Mouse (Mus musculus) forelimb bud, embryonic 11.5 days (tissue): Measurements from ENCODE around the gene Gm17387.
"Not testable (repeated sequence)": the region's sequence is repeated elsewhere in the genome, so short reads cannot be mapped to it uniquely, and the experiment has no call there.

Experiments used
- DNase-seq: peaks from one replicate; pipeline ENCODE4 v3.0.0-alpha.2; 2012; ENCODE audit warnings: low read depth, low spot score

Gm17387 gene

DNA sequence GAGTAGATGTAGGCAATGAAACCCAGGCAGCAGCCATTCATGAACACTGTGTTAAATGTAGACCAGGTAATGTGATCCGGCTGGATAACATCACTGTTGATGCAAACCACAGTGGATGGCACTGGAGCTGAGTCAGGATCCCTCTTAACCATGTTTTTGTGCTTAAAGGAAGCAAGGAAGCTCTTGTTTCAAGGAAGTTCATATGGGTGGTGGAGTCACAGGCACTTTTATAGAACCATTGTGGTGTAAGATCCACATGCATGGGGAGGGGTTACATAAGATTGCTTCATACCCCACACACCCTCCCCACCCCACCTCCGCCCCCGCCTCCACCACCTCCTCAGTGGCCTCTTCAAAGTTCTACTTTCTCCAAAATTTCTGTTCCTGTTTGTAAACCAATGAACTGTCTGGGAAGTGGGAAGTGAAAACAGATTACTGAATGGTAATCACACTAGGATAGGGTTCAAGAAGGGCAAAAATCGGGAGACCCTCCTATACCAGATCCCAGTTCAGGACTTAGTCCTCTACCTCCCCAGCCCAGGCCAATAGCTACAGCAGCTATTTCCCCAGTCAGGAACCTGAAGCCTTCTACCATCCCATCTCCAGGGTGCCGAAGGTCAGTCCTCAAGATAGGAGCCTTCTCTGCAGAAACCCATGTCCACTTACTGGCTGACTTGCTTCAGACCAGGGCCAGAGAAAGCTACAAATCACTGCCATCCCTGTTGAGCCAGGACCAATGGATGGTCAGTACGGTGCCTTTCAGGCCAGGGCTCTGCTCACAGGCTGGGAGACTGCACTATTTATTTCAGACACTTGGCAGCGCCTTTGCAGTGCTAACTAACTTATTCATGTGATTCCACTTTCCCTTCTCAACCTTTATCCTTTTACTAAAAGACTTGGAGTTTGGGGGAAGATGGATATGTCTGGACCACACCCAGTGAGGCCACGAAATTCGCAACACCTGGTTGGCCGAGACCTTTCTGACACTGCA lies 11.9 kb upstream of the Gm17387 start:
- no peak for DNase-seq

DNA sequence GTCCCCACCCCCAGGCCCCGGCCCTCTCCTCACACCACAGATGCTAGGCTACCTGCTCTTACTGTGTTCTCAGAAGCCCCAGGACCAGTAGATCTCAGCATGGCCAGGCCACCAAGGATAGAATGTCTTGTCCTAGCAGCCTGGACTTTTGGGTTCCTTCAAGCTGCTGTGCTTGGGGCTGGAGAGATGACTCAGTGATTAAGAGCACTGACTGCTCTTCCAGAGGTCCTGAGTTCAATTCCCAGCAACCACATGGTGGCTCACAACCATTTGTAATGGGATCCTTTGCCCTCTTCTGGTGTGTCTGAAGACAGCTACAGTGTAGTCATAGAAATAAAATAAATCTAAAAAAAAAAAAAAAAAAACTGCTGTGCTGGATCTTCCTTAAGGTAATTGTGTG lies 11.1 kb upstream of the Gm17387 start, which contains the start of gene Ifitm6:
Gene Ifitm6, minus strand, starts transcription at position 101 of the 400 bp plus-strand sequence.
- not testable (repeated sequence) for DNase-seq

DNA sequence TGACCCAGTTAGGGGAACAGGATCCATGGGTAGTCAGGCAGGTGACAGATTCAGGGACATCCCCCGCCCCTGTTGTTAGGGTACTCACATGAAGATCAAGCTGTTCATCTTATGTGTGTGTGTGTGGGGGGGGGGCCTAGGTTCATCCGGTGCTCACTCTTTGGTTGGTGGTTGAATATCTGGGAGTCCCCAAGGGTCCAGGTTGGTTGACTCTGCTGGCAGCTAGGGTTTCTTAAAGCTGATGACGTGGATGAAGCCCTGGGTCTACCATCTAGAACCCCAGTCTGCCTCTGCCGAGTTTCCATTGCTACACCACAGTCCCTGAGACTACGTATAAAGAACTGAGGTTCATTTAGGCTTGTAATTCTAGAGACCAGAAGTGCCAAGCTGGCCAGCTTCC lies 9.9 kb upstream of the Gm17387 start:
- no peak for DNase-seq

DNA sequence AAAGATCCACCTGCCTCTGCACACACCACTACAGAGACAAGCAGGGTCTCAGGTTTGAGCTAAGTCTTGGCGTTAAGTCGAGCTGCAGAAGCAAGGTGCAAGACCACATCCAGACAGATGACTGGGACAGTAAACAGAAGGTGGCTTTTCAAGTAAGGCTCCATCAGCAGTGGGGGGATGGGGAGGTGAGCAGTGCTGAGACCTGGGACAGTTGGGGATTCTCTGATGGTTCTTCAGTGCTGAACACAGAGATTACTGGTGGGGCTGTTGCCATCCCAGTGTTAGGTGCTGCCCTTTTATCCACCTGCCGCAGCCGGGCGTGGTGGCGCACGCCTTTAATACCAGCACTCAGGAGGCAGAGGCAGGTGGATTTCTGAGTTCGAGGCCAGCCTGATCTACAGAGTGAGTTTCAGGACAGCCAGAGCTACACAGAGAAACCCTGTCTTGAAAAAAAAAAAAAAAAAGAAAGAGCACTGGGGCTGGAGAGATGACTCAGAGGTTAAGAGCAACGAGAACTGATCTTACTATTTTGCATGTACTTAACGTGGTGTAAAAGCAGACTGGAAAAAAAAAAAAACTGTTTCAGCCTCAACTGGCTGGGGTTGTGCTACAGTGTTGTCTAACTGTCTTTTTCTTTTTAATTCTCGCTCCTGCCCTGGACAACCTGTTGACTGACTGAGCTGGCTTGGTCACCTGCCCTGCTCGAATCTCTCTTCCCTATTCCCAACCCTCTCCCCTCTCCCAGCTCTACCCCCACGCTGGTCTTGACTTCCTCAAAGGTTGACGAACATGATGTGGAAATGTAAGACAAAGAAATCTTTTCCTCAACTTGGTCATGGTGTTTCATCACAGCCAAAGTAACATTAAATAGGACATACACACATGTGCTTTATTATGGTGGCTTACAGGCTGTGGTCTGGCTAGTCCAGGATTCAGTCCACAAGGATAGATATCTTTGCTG lies 7.2 kb upstream of the Gm17387 start:
- DNase-seq, result no peak

DNA sequence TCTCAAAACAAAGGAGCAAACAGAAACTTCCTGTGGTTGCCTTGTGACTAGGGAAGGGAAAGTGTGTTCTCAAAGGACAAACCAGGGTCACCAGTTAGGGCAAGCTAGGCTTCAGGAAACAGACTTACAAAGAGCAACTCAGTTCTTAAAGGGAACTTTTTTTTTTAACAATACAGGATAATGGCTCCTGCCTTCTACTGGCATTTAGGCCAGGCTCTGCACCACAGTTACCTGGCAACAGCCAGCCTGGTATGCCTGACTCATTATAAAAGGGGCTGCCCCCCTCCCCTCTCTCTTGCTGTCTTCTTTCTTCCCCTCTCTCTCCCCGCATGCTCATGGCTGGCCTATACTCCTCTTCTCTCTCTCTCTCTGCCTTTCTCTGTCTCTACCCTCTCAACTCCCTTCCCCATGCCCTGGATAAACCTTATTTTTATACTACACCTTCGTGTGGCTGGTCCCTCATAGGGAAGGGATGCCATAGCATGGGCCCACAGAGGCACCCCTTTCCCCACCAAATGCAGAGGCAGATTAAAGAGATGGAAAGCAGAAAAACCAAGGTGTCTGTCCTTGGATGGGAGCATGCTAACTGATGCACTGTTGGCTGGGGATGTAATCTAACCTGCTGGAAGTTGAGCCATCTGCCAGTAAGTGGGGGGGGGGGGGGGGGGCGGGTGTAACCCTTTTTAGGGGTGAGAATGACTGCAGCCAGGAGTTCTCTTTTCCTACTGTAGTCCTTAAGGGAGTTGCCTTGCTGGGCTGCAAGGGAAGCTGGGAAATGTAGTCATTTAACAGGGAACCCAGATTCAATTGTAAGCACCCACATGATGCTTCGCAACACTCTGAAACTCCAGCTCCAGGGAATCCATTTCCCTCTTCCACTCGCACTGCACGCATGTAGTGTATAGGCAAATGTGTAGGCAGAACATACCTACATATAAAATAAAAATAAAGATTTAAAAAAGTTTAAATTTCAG lies 3.8 kb upstream of the Gm17387 start:
- DNase-seq, result no peak

DNA sequence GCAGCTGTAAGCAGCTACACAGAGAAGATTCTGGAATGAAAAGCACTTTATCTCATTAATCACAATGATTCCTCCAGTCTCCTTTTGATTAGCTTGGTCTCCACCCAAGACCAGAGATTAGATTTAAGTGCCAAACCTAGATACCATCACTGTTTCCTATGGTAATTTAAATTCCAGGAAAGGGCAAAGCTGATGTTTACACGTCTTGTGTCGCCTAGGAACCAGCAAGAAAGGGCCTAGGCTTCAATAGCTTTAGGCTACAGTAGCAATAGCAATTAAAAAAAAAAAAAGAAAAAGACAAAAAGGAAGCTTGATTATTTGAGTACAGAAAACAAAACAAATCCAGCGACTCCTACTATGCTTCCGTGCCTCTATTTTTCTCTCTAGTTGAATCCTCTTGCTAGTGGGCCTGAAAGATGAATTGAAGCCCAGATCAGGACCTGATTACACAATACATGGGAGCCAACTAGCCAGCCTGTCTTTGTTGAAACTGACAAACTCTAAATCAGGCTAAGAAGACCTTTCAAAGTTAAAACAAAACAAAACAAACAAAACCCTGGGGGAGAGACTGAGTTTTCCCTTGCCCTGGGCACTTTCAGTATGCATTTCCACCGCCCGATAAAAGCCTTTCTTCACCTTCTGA lies 2.7 kb upstream of the Gm17387 start:
- no peak for DNase-seq

DNA sequence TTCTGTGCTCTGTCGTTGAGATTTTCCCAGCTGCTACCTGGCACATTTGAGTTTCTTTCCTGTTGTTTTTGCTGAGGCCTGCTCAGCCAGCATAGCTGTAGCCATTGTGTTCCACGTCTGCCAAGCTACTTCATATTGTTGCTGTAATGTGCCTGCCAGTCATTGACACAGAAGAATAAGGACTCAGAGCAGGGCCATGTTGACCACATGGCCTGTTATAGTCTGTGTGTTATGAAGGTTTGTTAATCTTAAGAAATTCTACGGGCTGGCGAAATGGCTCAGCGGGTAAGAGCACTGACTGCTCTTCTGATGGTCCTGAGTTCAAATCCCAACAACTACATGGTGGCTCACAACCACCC lies 2.2 kb upstream of the Gm17387 start:
- no peak for DNase-seq

DNA sequence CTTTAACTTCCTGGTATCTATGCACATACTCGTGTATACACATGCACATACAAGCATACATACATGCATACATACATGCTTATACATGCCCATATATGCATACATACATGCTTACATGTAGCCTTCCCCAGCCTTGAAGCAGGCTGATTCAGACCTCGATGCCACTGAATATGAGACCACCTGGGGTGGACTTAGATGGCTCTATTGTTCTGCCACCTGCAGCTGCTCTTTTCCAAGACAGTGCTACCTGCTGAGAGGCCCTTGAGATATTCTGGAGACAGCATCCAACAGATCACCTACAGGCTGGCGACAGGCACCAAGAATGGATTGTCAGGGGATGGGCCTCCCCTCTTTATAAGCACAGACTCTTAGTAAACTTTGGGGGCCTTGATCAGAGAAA lies 1.5 kb downstream of the Gm17387 start:
- no peak for DNase-seq

DNA sequence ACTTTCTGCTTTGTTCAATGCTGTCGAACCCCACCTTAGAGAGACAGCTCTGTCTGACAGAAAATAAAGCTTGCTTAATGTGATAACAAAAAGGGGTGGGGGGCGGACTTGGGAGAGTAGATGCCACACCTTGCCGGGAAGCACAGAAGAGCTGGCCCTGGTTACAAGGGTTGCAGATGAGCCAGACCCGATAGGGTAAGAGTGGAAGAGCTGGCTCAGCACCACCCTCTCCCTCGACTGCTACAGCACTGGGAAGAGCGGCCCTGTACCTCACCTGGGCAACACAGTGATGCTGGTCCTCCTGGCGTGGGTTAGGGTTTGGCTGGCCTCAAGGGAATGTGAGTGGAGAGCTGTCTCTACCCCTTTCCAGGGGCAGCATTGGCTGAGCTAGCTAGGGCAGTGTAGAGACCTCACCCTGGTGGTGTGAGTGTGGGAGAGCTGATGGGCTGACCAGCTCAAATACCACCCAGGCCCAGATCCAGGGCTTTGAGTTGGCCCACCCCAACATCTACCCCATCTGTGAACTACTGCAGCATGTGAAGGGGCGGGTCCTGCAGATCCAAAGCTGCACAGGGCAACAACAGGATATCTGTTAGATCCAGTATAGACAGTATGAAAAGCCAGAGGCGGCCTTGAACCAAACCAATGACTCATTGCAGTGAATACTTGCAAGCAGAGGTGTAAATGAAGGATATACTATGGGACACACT lies 3.7 kb downstream of the Gm17387 start:
- DNase-seq, result no peak

DNA sequence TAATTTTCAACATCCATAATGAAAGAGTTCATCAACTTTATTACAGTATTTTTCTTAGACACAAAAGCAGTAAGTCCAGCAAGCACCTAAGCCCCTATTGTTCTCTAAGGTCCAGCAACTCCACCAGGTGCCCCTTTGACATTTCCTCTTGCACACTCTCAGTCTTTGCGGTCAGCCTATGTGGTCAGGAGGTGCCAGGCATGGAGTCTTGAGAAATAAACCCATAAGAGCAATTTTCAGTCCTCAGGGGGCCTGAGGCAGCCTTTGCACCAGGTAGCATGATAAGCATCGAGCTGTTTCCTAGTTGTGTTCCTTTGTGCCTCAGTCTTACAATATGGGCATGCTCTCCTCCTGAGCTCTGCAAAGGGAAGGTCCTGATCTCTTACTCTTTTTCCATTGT lies 7.7 kb downstream of the Gm17387 start:
- DNase-seq, result not testable (repeated sequence)

DNA sequence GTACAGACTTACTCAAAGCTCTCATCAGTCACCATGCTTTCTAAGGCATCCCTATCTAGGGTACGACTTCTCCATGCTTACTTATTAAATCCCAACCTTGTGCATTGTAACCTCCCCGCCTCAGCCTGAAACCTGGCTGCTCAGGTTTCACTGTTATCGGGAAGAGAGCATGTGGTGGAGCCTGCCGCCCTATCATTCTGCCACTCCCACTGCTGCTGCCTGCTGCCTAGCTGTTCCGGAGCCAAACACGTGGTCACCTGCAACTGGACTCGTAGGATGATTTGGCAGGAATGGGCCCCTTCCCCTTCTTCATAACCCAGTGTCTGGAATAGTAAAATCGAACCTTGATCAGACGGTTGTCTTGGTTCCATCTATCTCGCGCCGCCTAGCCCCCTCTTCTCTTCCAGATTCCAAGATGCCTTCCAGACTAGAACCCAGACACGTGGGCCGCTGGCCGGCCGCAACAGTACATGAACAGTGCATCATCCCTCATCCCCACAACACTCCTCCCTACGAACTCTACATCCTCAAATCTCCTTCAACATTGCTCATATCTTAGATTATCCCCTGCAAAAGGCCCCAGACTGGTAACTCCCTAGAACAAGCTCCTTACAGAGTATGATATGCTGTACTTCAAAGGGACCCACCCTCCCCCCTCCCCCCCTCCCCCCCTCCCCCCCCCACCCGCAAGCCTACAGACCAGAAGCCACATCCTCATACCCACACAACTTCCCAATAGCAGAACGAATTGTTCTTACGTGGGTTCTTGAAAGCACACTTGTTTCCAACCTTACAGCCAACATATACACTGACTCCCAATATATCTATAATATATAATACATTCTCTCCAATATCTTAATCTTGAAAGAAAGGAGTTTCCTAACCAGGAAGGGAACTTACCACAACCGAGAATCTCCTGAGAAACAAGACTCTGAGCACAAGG lies 9.4 kb downstream of the Gm17387 start:
- no peak for DNase-seq

DNA sequence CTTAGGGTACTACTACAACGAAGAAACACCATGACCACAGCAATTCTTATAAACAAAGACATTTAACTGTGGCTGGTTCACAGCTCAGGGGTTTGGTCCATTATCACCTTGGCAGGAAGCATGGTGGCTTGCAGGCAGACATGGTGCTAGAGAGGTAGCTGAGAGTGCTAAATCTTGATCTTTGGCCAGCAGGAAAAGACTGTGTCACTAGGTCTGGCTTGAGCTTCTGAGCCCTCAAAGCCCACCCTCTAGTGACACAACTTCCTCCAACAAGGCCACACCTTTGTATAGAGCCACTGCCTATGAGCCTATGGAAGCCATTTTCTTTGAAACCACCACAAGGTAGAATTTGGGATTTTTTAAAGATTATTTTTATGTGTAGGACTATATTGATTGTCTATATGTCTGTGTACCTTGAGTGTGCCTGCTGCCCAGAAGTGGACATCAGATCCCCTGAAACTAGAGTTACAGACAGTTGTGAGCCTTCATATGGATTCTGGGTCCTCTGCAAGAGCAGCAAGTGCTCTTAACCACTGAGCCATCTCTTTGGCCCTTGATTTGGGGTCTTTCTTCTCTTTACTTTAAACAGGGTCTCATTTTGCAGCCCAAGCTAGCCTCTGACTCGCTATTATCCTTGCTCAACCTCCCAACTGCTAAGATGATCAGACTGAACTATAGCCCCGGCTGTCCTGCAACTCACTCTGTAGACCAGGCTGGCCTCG lies 10.6 kb downstream of the Gm17387 start:
- DNase-seq, result no peak

DNA sequence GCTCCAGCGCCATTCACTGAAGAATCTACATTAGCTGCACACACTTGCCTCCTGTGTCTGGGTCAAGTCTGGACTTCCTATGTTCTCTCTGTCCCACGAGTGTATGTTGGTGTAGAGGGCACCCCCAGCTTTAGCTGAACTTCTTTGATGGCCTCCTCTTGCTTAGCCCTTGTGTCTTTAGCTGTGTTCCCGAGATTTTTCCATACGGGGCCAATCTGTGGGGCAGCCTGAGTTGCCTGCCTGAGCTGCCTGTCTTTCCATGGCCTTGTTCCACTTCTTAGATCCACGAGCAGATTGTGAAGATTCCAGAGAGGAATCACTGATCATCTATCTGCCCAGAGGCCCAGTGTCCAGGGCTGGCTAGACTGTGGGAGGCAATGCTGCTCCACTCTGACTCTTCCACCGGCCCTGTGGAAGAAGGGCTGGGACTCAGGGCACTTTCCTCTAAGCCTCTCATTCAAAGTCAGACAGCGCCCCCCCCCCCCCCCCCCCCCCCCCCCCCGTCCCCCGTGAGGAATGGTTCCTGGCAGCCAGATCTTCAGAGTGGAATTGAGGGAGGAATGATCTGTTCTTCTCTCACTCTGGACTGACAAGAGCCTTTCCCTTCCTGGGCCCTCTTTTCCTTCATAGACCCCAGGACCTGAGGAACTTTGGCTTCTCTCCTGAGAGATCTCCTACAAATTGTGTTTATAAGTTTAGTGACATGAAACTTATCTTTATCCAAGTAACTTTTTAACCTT lies 12.1 kb downstream of the Gm17387 start:
- no peak for DNase-seq

DNA sequence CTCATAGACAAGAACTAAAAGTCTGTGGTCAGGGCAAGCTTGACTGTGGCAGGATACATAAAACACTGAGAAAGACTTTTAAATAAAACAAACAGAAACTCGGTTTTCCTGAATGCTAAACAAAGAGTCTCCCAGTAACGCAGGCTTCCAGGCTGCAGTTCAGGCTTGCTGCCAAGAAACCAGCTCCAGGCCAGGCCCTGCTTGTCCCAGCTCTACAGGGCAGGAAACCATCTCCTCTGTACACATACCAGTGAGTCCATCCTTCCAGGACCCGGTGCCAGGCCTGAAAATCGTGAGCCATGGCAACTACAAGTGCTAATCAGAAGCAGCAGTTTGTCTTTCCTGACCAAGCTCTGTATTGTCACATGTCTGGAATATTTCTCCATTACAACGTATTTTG lies 12.7 kb downstream of the Gm17387 start:
- DNase-seq, result no peak

DNA sequence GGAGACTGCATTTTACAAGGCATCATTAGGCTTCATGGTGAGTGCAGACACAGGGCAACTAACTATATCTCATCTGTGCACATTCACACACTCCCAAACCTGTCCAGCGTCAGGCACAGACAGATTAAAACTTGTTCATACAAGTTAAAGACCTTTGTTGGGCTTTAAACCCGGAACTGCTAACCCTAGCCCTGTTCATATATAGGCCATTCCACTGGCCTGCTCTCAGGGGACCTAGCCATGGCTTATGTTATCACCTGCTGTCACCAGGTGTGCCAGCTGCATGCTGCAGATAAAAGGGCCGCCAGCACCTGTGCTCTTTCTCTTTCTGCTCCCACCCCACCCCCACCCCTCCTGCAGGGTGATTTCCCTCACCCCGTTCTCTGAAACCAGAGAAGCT lies 13.6 kb downstream of the Gm17387 start:
- DNase-seq, result no peak

DNA sequence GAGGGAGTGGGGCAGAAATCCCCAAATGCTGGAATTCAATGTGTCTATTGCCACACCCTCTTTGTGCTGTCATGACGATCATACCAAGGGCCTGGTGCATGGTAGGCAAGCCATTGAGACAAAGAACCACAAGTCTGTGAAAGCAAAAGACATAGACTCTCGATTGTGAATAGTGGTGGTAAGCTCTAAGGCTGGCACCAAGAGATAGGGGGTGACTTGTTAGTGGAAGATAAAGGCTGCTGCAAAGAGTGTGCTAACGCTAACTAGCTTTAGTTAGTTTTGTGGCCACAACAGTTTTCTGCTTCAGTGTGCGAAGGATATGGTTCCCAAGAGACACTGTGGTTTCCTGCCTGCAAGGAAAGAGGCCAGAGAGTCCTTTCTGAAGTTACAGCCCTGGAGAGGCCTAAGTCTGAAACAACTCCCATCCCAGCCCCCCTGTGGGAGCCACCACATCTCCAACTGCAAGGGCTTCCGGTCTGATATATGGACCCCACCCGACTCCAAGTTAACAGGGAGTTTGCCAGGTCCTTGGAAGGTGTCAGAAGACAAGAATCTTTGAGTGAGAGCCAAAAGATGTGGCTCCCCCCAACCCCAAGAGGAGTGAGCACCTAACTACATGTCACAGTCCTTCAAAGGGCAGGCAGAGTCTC lies 18.1 kb downstream of the Gm17387 start:
- DNase-seq, result no peak
